In genomic region chr4:126647996-126648910, GRCm38 (mm10) we compare ENCODE assay signal across 12 mouse cellular contexts. TPM values are rescaled to one million over a fixed set of nuclear protein-coding genes. Genes with fewer than 3 reads are reported as not detected.
DNase-seq lines count a peak whose midpoint lies in the region; ATAC-seq and TF ChIP-seq lines count a peak whose summit lies in the region.
"Had no signal": no experiment of that assay in that cellular context is flagged by ENCODE, and none has a peak within 500 bp of the region (broad histone marks: within the 10 kb centered on the region; RNA-seq: fewer than 3 reads in every experiment).

No protein-coding gene starts in this region.

- peak overlapping the region; percentile 16; the same call in 1 of the 2 replicates for H3K4me2 ChIP-seq in midbrain, embryonic 13.5 days (replicated peaks)
- 0 out of 2 replicates have a peak overlapping the region, but pooled peaks have one; percentile 3 for H3K4me2 ChIP-seq in hindbrain, postnatal 0 days (ENCODE audit: low read depth, low read length)

- TF ChIP-seq POLR2A in cerebellum, adult 2 months (IDR thresholded peaks at IDR 0.05; ENCODE audit: borderline replicate concordance, insufficient read depth, low read length), result no peak

- peak overlapping the region; percentile 23 for H3K4me3 ChIP-seq in cerebellum, adult 2 months (replicated peaks; ENCODE audit: insufficient read depth, low read depth, low read length)
- no peak overlapping the region for H3K4me3 ChIP-seq in midbrain, embryonic 13.5 days (replicated peaks)
- H3K4me3 ChIP-seq in midbrain, embryonic 10.5 days, result no peak overlapping the region
- H3K4me3 ChIP-seq in hindbrain, postnatal 0 days (ENCODE audit: low read length), result no peak overlapping the region

- H3K36me3 ChIP-seq in midbrain, embryonic 13.5 days, result no peaks in the 10 kb centered on the region
- H3K36me3 ChIP-seq in midbrain, embryonic 10.5 days, result no peaks in the 10 kb centered on the region
- no peaks in the 10 kb centered on the region for H3K36me3 ChIP-seq in hindbrain, postnatal 0 days (ENCODE audit: insufficient read depth, low read length)
- H3K36me3 ChIP-seq: G1E had no signal

- H3K27me3 ChIP-seq in cerebellum, adult 2 months (ENCODE audit: control insufficient read depth, insufficient read depth, low read length), result no peaks in the 10 kb centered on the region
- peaks cover 27% of the 10 kb centered on the region for H3K27me3 ChIP-seq in midbrain, embryonic 13.5 days
- H3K27me3 ChIP-seq in midbrain, embryonic 10.5 days (ENCODE audit: low read depth, poor library complexity, severe bottlenecking), result peaks cover 28% of the 10 kb centered on the region
- no peaks in the 10 kb centered on the region for H3K27me3 ChIP-seq in hindbrain, postnatal 0 days (ENCODE audit: insufficient read depth, low read length)

- peak; percentile 18 to 24 for DNase-seq in cerebellum, adult 2 months
- no peak for DNase-seq in midbrain, embryonic 10.5 days (ENCODE audit: low spot score)
- DNase-seq in hindbrain, postnatal 0 days (ENCODE audit: low spot score), result peak; percentile 78
- DNase-seq in retina, adult 2 months (ENCODE audit: low read depth, low spot score), result peak; percentile 51
- DNase-seq in B cell, adult 2 months, result no peak
- no peak for DNase-seq in spleen, postnatal 14 days (ENCODE audit: low spot score in 2 of 2)
- DNase-seq: adrenal gland, adult 2 months; lung, postnatal 4 days; thymus, postnatal 25 days had no signal

- no peak for TF ChIP-seq CTCF in cerebellum, adult 2 months (IDR thresholded peaks at IDR 0.05; ENCODE audit: borderline replicate concordance, insufficient read depth, low read depth, low read length)
- TF ChIP-seq CTCF in hindbrain, postnatal 0 days (IDR thresholded peaks at IDR 0.05; ENCODE audit: low read depth), result no peak

- WGBS in cerebellum, adult 2 months, result 20% methylated on average over 24 of the region's 24 CpGs
- 20% methylated on average over 24 of the region's 24 CpGs for WGBS in midbrain, embryonic 13.5 days
- WGBS in midbrain, embryonic 10.5 days, result 43% methylated on average over 24 of the region's 24 CpGs
- WGBS in hindbrain, postnatal 0 days, result 20% methylated on average over 24 of the region's 24 CpGs

- H3K4me1 ChIP-seq in cerebellum, adult 2 months (ENCODE audit: control insufficient read depth, insufficient read depth, low read length), result 0 out of 2 replicates have a peak, but pooled peaks cover 3% of the 10 kb centered on the region
- H3K4me1 ChIP-seq in midbrain, embryonic 13.5 days (replicated peaks), result peaks cover 17% of the 10 kb centered on the region
- H3K4me1 ChIP-seq in midbrain, embryonic 10.5 days, result peaks cover 10% of the 10 kb centered on the region
- no peaks in the 10 kb centered on the region for H3K4me1 ChIP-seq in hindbrain, postnatal 0 days (ENCODE audit: insufficient read depth, low read length)

- no peak for ATAC-seq in cerebellum, adult (ENCODE audit: insufficient number of reproducible peaks, low FRiP score, low TSS enrichment)
- ATAC-seq in midbrain, embryonic 13.5 days, result peak; percentile 67
- 0 out of 2 replicates have a peak, but pooled peaks have one; percentile 47 for ATAC-seq in hindbrain, postnatal 0 days

- H3K27ac ChIP-seq in cerebellum, adult 2 months (ENCODE audit: insufficient read depth, low read length), result no peak overlapping the region
- peak overlapping the region; percentile 32 for H3K27ac ChIP-seq in midbrain, embryonic 13.5 days
- H3K27ac ChIP-seq in midbrain, embryonic 10.5 days (replicated peaks), result no peak overlapping the region
- H3K27ac ChIP-seq in hindbrain, postnatal 0 days, result no peak overlapping the region; the same call in 1 of the 2 replicates

- no peaks in the 10 kb centered on the region for H3K9me3 ChIP-seq in midbrain, embryonic 13.5 days
- H3K9me3 ChIP-seq in midbrain, embryonic 10.5 days (replicated peaks), result no peaks in the 10 kb centered on the region
- H3K9me3 ChIP-seq in hindbrain, postnatal 0 days (ENCODE audit: low read length), result no peaks in the 10 kb centered on the region
- H3K9me3 ChIP-seq: G1E had no signal

- H3K9ac ChIP-seq in midbrain, embryonic 13.5 days (replicated peaks), result no peak overlapping the region
- no peak overlapping the region for H3K9ac ChIP-seq in hindbrain, postnatal 0 days (replicated peaks; ENCODE audit: low read length)

RNA-seq across cellular contexts. Expression of gene Psmb2, which starts 29.2 kb away (rescaled TPM):
- polyA plus RNA-seq in cerebellum, adult 2 months (2012; rRNA removed), result 170 and 173 TPM in 2 replicates
- 470 and 496 TPM in 2 replicates for polyA plus RNA-seq in midbrain, embryonic 13.5 days (2015; fragmentation: Nextera tagmentation; extraction: Ambion mirVana)
- 591 and 610 TPM in 2 replicates for polyA plus RNA-seq in midbrain, embryonic 10.5 days (2016; fragmentation: Nextera tagmentation; extraction: Ambion mirVana)
- 164 and 207 TPM in 2 replicates for total RNA-seq in hindbrain, postnatal 0 days (2014; rRNA removed)
- 465 and 473 TPM in 2 replicates for polyA plus RNA-seq in hindbrain, postnatal 0 days (2015; fragmentation: Nextera tagmentation; extraction: Ambion mirVana)

RNA-seq across cellular contexts. Expression of gene 5730409E04Rik, which starts 38.6 kb away (rescaled TPM):
- polyA plus RNA-seq in cerebellum, adult 2 months (2012; rRNA removed), result 64.7 and 68.6 TPM in 2 replicates
- 5.4 and 5.8 TPM in 2 replicates for polyA plus RNA-seq in midbrain, embryonic 13.5 days (2015; fragmentation: Nextera tagmentation; extraction: Ambion mirVana)
- 1.0 and 1.4 TPM in 2 replicates for polyA plus RNA-seq in midbrain, embryonic 10.5 days (2016; fragmentation: Nextera tagmentation; extraction: Ambion mirVana)
- 74.9 and 93.8 TPM in 2 replicates for total RNA-seq in hindbrain, postnatal 0 days (2014; rRNA removed)
- 28.7 and 30.2 TPM in 2 replicates for polyA plus RNA-seq in hindbrain, postnatal 0 days (2015; fragmentation: Nextera tagmentation; extraction: Ambion mirVana)
- total RNA-seq: G1E had no signal
- polyA plus RNA-seq: G1E had no signal

Comparison
In these comparisons a context has a peak if more than half of its experiments do, and no peak if none do; other contexts are left out.
1. DNase-seq: peak in cerebellum, adult 2 months (2 of 2), hindbrain, postnatal 0 days (single experiment) and retina, adult 2 months (single experiment); none in midbrain, embryonic 10.5 days (single experiment), B cell, adult 2 months (0 of 2) and spleen, postnatal 14 days (0 of 2).